ENCODE assay signal across 8 mouse cellular contexts in genomic region chr9:44326371-44327063, GRCm38 (mm10). TPM values are rescaled to one million over a fixed set of nuclear protein-coding genes. Genes with fewer than 3 reads are reported as not detected.
DNase-seq lines count a peak whose midpoint lies in the region; ATAC-seq and TF ChIP-seq lines count a peak whose summit lies in the region.

No protein-coding gene starts in this region.

- peaks cover 5% of the 10 kb centered on the region for H3K4me1 ChIP-seq in lung, embryonic 15.5 days
- H3K4me1 ChIP-seq in thymus, adult 2 months (replicated peaks; ENCODE audit: control insufficient read depth, insufficient read depth, low read length), result peaks cover 15% of the 10 kb centered on the region

- H3K9ac ChIP-seq in lung, embryonic 15.5 days, result peak overlapping the region; percentile 79

- peak overlapping the region; percentile 66 for H3K4me3 ChIP-seq in lung, embryonic 15.5 days
- H3K4me3 ChIP-seq in thymus, adult 2 months (ENCODE audit: control insufficient read depth, insufficient read depth, low read length), result peak overlapping the region; percentile 85

- 0 out of 2 replicates have a peak, but pooled peaks have one; percentile 2 for TF ChIP-seq POLR2A in thymus, adult 2 months (IDR thresholded peaks at IDR 0.05; ENCODE audit: control insufficient read depth, extremely low read depth, insufficient read depth, low read length, poor library complexity)

- WGBS in lung, embryonic 15.5 days, result under 1% methylated on average over 38 of the region's 38 CpGs
- WGBS in thymus, adult 2 months, result under 1% methylated on average over 38 of the region's 38 CpGs

- peak; percentile 89 for DNase-seq in MN1 (ENCODE audit: low spot score)
- DNase-seq in cerebellum, adult 9-11 months, result peak; percentile 90
- peak; percentile 85 to 88 for DNase-seq in layer of hippocampus, adult 8-10 months (ENCODE audit: low spot score in 2 of 2)
- peak; percentile 83 for DNase-seq in ovary, adult 18-20 months (ENCODE audit: low spot score)
- DNase-seq in thymus, adult 2 months, result peak; percentile 72

- no peaks in the 10 kb centered on the region for H3K27me3 ChIP-seq in lung, embryonic 15.5 days
- H3K27me3 ChIP-seq in thymus, adult 2 months (ENCODE audit: control insufficient read depth, insufficient read depth, low read length), result no peaks in the 10 kb centered on the region

- H3K9me3 ChIP-seq in lung, embryonic 15.5 days, result no peaks in the 10 kb centered on the region

- H3K4me2 ChIP-seq in lung, embryonic 15.5 days, result peak overlapping the region; percentile 76

- ATAC-seq in frontal cortex, adult (ENCODE audit: low TSS enrichment), result peak; percentile 91
- peak; percentile 91 to 93 for ATAC-seq in hematopoietic stem cell, adult 5-6 weeks (replicated peaks in 1 of 2; ENCODE audit: insufficient read depth in 1 of 2, low FRiP score in 2 of 2, low TSS enrichment in 1 of 2, low read depth in 1 of 2, poor library complexity in 2 of 2, severe bottlenecking in 2 of 2)
- peak; percentile 92 for ATAC-seq in lung, embryonic 15.5 days (ENCODE audit: borderline replicate concordance, extremely low read depth, low FRiP score, low TSS enrichment)

- no peak for TF ChIP-seq CTCF in thymus, adult 2 months (IDR thresholded peaks at IDR 0.05; ENCODE audit: borderline replicate concordance, control insufficient read depth, extremely low read depth, insufficient read depth, low read length, poor library complexity)

- H3K27ac ChIP-seq in lung, embryonic 15.5 days, result peak overlapping the region; percentile 94
- no peak overlapping the region for H3K27ac ChIP-seq in thymus, adult 2 months (ENCODE audit: control insufficient read depth, insufficient read depth, low read length)

- H3K36me3 ChIP-seq in lung, embryonic 15.5 days, result peaks cover 25% of the 10 kb centered on the region
- H3K36me3 ChIP-seq in thymus, adult 2 months (ENCODE audit: control insufficient read depth, insufficient read depth, low read length), result no peaks in the 10 kb centered on the region

RNA-seq across cellular contexts. Expression of gene Dpagt1, which starts 0.7 kb away (rescaled TPM):
- total RNA-seq in hematopoietic stem cell, adult 5-6 weeks (2017), result 15.2 and 17.4 TPM in 2 replicates
- total RNA-seq in layer of hippocampus, adult 8-10 months (2022), result 10 to 100 TPM; 15.1 to 19.7 (median 16.1) TPM
- polyA plus RNA-seq in lung, embryonic 15.5 days (2015; fragmentation: Nextera tagmentation; extraction: Ambion mirVana), result 33.5 and 36.5 TPM in 2 replicates
- 47.9 and 49.5 TPM in 2 replicates for polyA plus RNA-seq in thymus, adult 2 months (2012; rRNA removed)

RNA-seq across cellular contexts. Expression of gene C2cd2l, which starts 6.4 kb away (rescaled TPM):
- 4.7 and 5.1 TPM in 2 replicates for total RNA-seq in hematopoietic stem cell, adult 5-6 weeks (2017)
- 100 to 1,000 TPM; 177 to 228 (median 205) TPM for total RNA-seq in layer of hippocampus, adult 8-10 months (2022)
- 6.8 and 8.5 TPM in 2 replicates for polyA plus RNA-seq in lung, embryonic 15.5 days (2015; fragmentation: Nextera tagmentation; extraction: Ambion mirVana)
- 94.1 and 110 TPM in 2 replicates for polyA plus RNA-seq in thymus, adult 2 months (2012; rRNA removed)

RNA-seq across cellular contexts. Expression of gene H2afx, which starts 8.0 kb away (rescaled TPM):
- total RNA-seq in hematopoietic stem cell, adult 5-6 weeks (2017), result 127 and 131 TPM in 2 replicates
- 10 to 100 TPM; 40.3 to 44.3 (median 41.6) TPM for total RNA-seq in layer of hippocampus, adult 8-10 months (2022)
- 357 and 365 TPM in 2 replicates for polyA plus RNA-seq in lung, embryonic 15.5 days (2015; fragmentation: Nextera tagmentation; extraction: Ambion mirVana)
- 891 and 1,033 TPM in 2 replicates for polyA plus RNA-seq in thymus, adult 2 months (2012; rRNA removed)

RNA-seq across cellular contexts. Expression of gene Hmbs, which starts 17.5 kb away (rescaled TPM):
- 29.3 and 35.2 TPM in 2 replicates for total RNA-seq in hematopoietic stem cell, adult 5-6 weeks (2017)
- 10 to 100 TPM; 20.2 to 26.9 (median 25.3) TPM for total RNA-seq in layer of hippocampus, adult 8-10 months (2022)
- polyA plus RNA-seq in lung, embryonic 15.5 days (2015; fragmentation: Nextera tagmentation; extraction: Ambion mirVana), result 123 and 135 TPM in 2 replicates
- 40.7 and 42.2 TPM in 2 replicates for polyA plus RNA-seq in thymus, adult 2 months (2012; rRNA removed)

RNA-seq across cellular contexts. Expression of gene Hinfp, which starts 21.0 kb away (rescaled TPM):
- total RNA-seq in hematopoietic stem cell, adult 5-6 weeks (2017), result 26.1 and 28.0 TPM in 2 replicates
- 10 to 100 TPM; 32.0 to 40.3 (median 38.4) TPM for total RNA-seq in layer of hippocampus, adult 8-10 months (2022)
- 21.4 and 21.7 TPM in 2 replicates for polyA plus RNA-seq in lung, embryonic 15.5 days (2015; fragmentation: Nextera tagmentation; extraction: Ambion mirVana)
- 71.1 and 71.9 TPM in 2 replicates for polyA plus RNA-seq in thymus, adult 2 months (2012; rRNA removed)

Comparison
In these comparisons a context has a peak if more than half of its experiments do, and no peak if none do; other contexts are left out.
1. RNA of gene C2cd2l, which starts 6.4 kb away (total RNA-seq): 177 to 228 TPM in layer of hippocampus, adult 8-10 months; 4.7 to 5.1 TPM in hematopoietic stem cell, adult 5-6 weeks; every median in the first group is over 10 times any median in the second.
2. Peak in every context shown above with its lines, with median percentiles within 50 percentile points of each other: DNase-seq and ATAC-seq.